Mouse (Mus musculus): ENCODE measurements at regions not wholly inside any gene's neighbourhood (a gene's known extent, or its start where the extent isn't known, plus 50 kb on each side); places are given as distances from the start of the nearest gene placed in this dataset.

- H3K27me3 ChIP-seq, result no peaks in the 10 kb centered on the region
- no peak overlapping the region for H3K4me2 ChIP-seq
- H3K9me3 ChIP-seq, result no peaks in the 10 kb centered on the region
- no peaks in the 10 kb centered on the region for H3K4me1 ChIP-seq
- no peak for ATAC-seq (ENCODE audit: borderline replicate concordance, extremely low read depth, low FRiP score, low TSS enrichment)
- H3K9ac ChIP-seq, result no peak overlapping the region
- no peak overlapping the region for H3K4me3 ChIP-seq
- no peaks in the 10 kb centered on the region for H3K36me3 ChIP-seq
- WGBS, result 77% methylated on average over 5 of the region's 5 CpGs
- no peak overlapping the region for H3K27ac ChIP-seq
Observed at GRCm38 (mm10) chr2:161470844-161471243, 362.0 kb upstream of the Chd6 start.

GRCm38 (mm10) chr2:161470025-161470424 lies 361.1 kb upstream of the Chd6 start:
- Histone ChIP-seq H3K4me2 (no peak overlapping the region), H3K4me1 (no peaks in the 10 kb centered on the region)
- WGBS, result 18% methylated on average over 2 of the region's 2 CpGs

GRCm38 (mm10) chr2:161467035-161467434 lies 358.2 kb upstream of the Chd6 start:
- 67% methylated on average over 1 of the region's 1 CpGs for WGBS
- no peak overlapping the region for H3K4me3 ChIP-seq
- no peaks in the 10 kb centered on the region for H3K4me1 ChIP-seq
- no peaks in the 10 kb centered on the region for H3K27me3 ChIP-seq
- H3K27ac ChIP-seq, result no peak overlapping the region
- H3K9me3 ChIP-seq, result no peaks in the 10 kb centered on the region
- no peak for ATAC-seq (ENCODE audit: borderline replicate concordance, extremely low read depth, low FRiP score, low TSS enrichment)
- no peaks in the 10 kb centered on the region for H3K36me3 ChIP-seq
- H3K9ac ChIP-seq, result no peak overlapping the region
- H3K4me2 ChIP-seq, result no peak overlapping the region

More at GRCm38 (mm10) chr2:161470025-161470424, 361.1 kb upstream of the Chd6 start:
- H3K9ac ChIP-seq, result no peak overlapping the region
- no peak overlapping the region for H3K27ac ChIP-seq
- no peak overlapping the region for H3K4me3 ChIP-seq
- no peaks in the 10 kb centered on the region for H3K36me3 ChIP-seq
- H3K9me3 ChIP-seq, result no peaks in the 10 kb centered on the region
- ATAC-seq (ENCODE audit: borderline replicate concordance, extremely low read depth, low FRiP score, low TSS enrichment), result peak; percentile 52; the same call in 1 of the 2 replicates
- no peaks in the 10 kb centered on the region for H3K27me3 ChIP-seq

- 88% methylated on average over 4 of the region's 4 CpGs for WGBS
- H3K36me3 ChIP-seq, result no peaks in the 10 kb centered on the region
- H3K27ac ChIP-seq, result no peak overlapping the region
Observed at GRCm38 (mm10) chr2:161460600-161460999, 351.7 kb upstream of the Chd6 start.

GRCm38 (mm10) chr2:161454466-161454865 lies 345.6 kb upstream of the Chd6 start:
- Histone ChIP-seq H3K4me3 (no peak overlapping the region), H3K9ac (no peak overlapping the region), H3K27ac (no peak overlapping the region), H3K4me2 (no peak overlapping the region), H3K36me3 (no peaks in the 10 kb centered on the region), H3K27me3 (no peaks in the 10 kb centered on the region), H3K9me3 (no peaks in the 10 kb centered on the region), H3K4me1 (no peaks in the 10 kb centered on the region)
- ATAC-seq (ENCODE audit: borderline replicate concordance, extremely low read depth, low FRiP score, low TSS enrichment), result no peak
- WGBS, result 72% methylated on average over 6 of the region's 6 CpGs

More at GRCm38 (mm10) chr2:161460600-161460999, 351.7 kb upstream of the Chd6 start:
- no peak overlapping the region for H3K4me3 ChIP-seq
- ATAC-seq (ENCODE audit: borderline replicate concordance, extremely low read depth, low FRiP score, low TSS enrichment), result no peak
- H3K9me3 ChIP-seq, result no peaks in the 10 kb centered on the region
- no peak overlapping the region for H3K9ac ChIP-seq
- no peaks in the 10 kb centered on the region for H3K27me3 ChIP-seq
- no peak overlapping the region for H3K4me2 ChIP-seq
- no peaks in the 10 kb centered on the region for H3K4me1 ChIP-seq

- Histone ChIP-seq H3K27ac (no peak overlapping the region), H3K4me1 (no peaks in the 10 kb centered on the region), H3K9ac (no peak overlapping the region), H3K9me3 (no peaks in the 10 kb centered on the region), H3K4me2 (no peak overlapping the region), H3K4me3 (no peak overlapping the region), H3K36me3 (no peaks in the 10 kb centered on the region), H3K27me3 (no peaks in the 10 kb centered on the region)
- WGBS, result 49% methylated on average over 9 of the region's 9 CpGs
- ATAC-seq (ENCODE audit: borderline replicate concordance, extremely low read depth, low FRiP score, low TSS enrichment), result no peak
Observed at GRCm38 (mm10) chr2:161433816-161434215, 324.9 kb upstream of the Chd6 start.

GRCm38 (mm10) chr2:161429294-161429693 lies 320.4 kb upstream of the Chd6 start:
- WGBS, result 43% methylated on average over 3 of the region's 3 CpGs
- no peak overlapping the region for H3K9ac ChIP-seq
- H3K4me3 ChIP-seq, result no peak overlapping the region
- no peak for ATAC-seq (ENCODE audit: borderline replicate concordance, extremely low read depth, low FRiP score, low TSS enrichment)
- no peak overlapping the region for H3K27ac ChIP-seq
- no peaks in the 10 kb centered on the region for H3K27me3 ChIP-seq
- H3K36me3 ChIP-seq, result no peaks in the 10 kb centered on the region
- no peaks in the 10 kb centered on the region for H3K9me3 ChIP-seq
- H3K4me2 ChIP-seq, result no peak overlapping the region
- no peaks in the 10 kb centered on the region for H3K4me1 ChIP-seq

- Histone ChIP-seq H3K36me3 (no peaks in the 10 kb centered on the region), H3K4me1 (no peaks in the 10 kb centered on the region), H3K27ac (no peak overlapping the region), H3K4me3 (no peak overlapping the region), H3K27me3 (no peaks in the 10 kb centered on the region), H3K9ac (no peak overlapping the region), H3K9me3 (no peaks in the 10 kb centered on the region), H3K4me2 (no peak overlapping the region)
- ATAC-seq (ENCODE audit: borderline replicate concordance, extremely low read depth, low FRiP score, low TSS enrichment), result no peak
- 24% methylated on average over 3 of the region's 3 CpGs for WGBS
Observed at GRCm38 (mm10) chr2:161425587-161425986, 316.7 kb upstream of the Chd6 start.

- 75% methylated on average over 7 of the region's 7 CpGs for WGBS
Observed at GRCm38 (mm10) chr2:161418062-161418461, 309.2 kb upstream of the Chd6 start.

GRCm38 (mm10) chr2:161416218-161416927 lies 307.5 kb upstream of the Chd6 start:
- Histone ChIP-seq H3K9ac (no peak overlapping the region), H3K36me3 (no peaks in the 10 kb centered on the region), H3K4me2 (no peak overlapping the region), H3K27ac (no peak overlapping the region), H3K4me1 (no peaks in the 10 kb centered on the region), H3K9me3 (no peaks in the 10 kb centered on the region), H3K4me3 (no peak overlapping the region), H3K27me3 (no peaks in the 10 kb centered on the region)
- 77% methylated on average over 13 of the region's 13 CpGs for WGBS
- no peak for ATAC-seq (ENCODE audit: borderline replicate concordance, extremely low read depth, low FRiP score, low TSS enrichment)

More at GRCm38 (mm10) chr2:161418062-161418461, 309.2 kb upstream of the Chd6 start:
- Histone ChIP-seq H3K9ac (no peak overlapping the region), H3K27me3 (no peaks in the 10 kb centered on the region), H3K27ac (no peak overlapping the region), H3K36me3 (no peaks in the 10 kb centered on the region), H3K4me3 (no peak overlapping the region), H3K4me2 (no peak overlapping the region), H3K9me3 (no peaks in the 10 kb centered on the region), H3K4me1 (no peaks in the 10 kb centered on the region)
- no peak for ATAC-seq (ENCODE audit: borderline replicate concordance, extremely low read depth, low FRiP score, low TSS enrichment)

- 94% methylated on average over 1 of the region's 1 CpGs for WGBS
- Histone ChIP-seq H3K9ac (no peak overlapping the region), H3K36me3 (no peaks in the 10 kb centered on the region), H3K4me3 (no peak overlapping the region), H3K27me3 (no peaks in the 10 kb centered on the region), H3K27ac (no peak overlapping the region), H3K4me1 (no peaks in the 10 kb centered on the region), H3K4me2 (no peak overlapping the region), H3K9me3 (no peaks in the 10 kb centered on the region)
- ATAC-seq (ENCODE audit: borderline replicate concordance, extremely low read depth, low FRiP score, low TSS enrichment), result no peak
Observed at GRCm38 (mm10) chr2:161408306-161408705, 299.4 kb upstream of the Chd6 start.

GRCm38 (mm10) chr2:161405847-161406384 lies 297.0 kb upstream of the Chd6 start:
- no peak overlapping the region for H3K4me2 ChIP-seq
- H3K36me3 ChIP-seq, result no peaks in the 10 kb centered on the region
- no peak for ATAC-seq (ENCODE audit: borderline replicate concordance, extremely low read depth, low FRiP score, low TSS enrichment)
- no peak overlapping the region for H3K27ac ChIP-seq
- H3K9ac ChIP-seq, result no peak overlapping the region
- 44% methylated on average over 1 of the region's 1 CpGs for WGBS
- no peaks in the 10 kb centered on the region for H3K9me3 ChIP-seq
- no peak overlapping the region for H3K4me3 ChIP-seq
- no peaks in the 10 kb centered on the region for H3K4me1 ChIP-seq
- no peaks in the 10 kb centered on the region for H3K27me3 ChIP-seq

All from lung, embryonic 15.5 days (tissue).